Comparison of ENCODE assay signal across 8 mouse cellular contexts in genomic region chr10:80032799-80033480, GRCm38 (mm10). TPM values are rescaled to one million over a fixed set of nuclear protein-coding genes. Genes with fewer than 3 reads are reported as not detected.
DNase-seq lines count a peak whose midpoint lies in the region; ATAC-seq and TF ChIP-seq lines count a peak whose summit lies in the region.

No protein-coding gene starts in this region.

- TF ChIP-seq POLR2A in spleen, adult 2 months (IDR thresholded peaks at IDR 0.05; ENCODE audit: low read depth, low read length), result no peak

- H3K4me1 ChIP-seq in midbrain, embryonic 13.5 days (replicated peaks), result peaks cover 9% of the 10 kb centered on the region
- H3K4me1 ChIP-seq in midbrain, embryonic 14.5 days (ENCODE audit: control insufficient read depth, insufficient read depth, low read length), result no peaks in the 10 kb centered on the region
- H3K4me1 ChIP-seq in liver, embryonic 15.5 days (replicated peaks), result peaks cover 48% of the 10 kb centered on the region
- H3K4me1 ChIP-seq in spleen, adult 2 months (ENCODE audit: control insufficient read depth, insufficient read depth, insufficient read length), result peaks cover 42% of the 10 kb centered on the region

- WGBS in midbrain, embryonic 13.5 days, result 63% methylated on average over 5 of the region's 5 CpGs
- WGBS in midbrain, embryonic 14.5 days, result 72% methylated on average over 5 of the region's 5 CpGs
- WGBS in liver, embryonic 15.5 days (ENCODE audit: insufficient replicate concordance), result 9% methylated on average over 5 of the region's 5 CpGs
- 6% methylated on average over 5 of the region's 5 CpGs for WGBS in spleen, adult 2 months

- no peak overlapping the region for H3K4me2 ChIP-seq in midbrain, embryonic 13.5 days (replicated peaks)
- no peak overlapping the region for H3K4me2 ChIP-seq in midbrain, embryonic 14.5 days (ENCODE audit: low read length)
- H3K4me2 ChIP-seq in liver, embryonic 15.5 days, result no peak overlapping the region

- DNase-seq in midbrain, embryonic 14.5 days, result no peak
- peak; percentile 79 for DNase-seq in adrenal gland, postnatal 10 days
- DNase-seq in heart, postnatal 14 days, result peak; percentile 67 to 68
- DNase-seq in spleen, adult 2 months (ENCODE audit: low read depth in 1 of 2, low spot score in 2 of 2), result peak; percentile 71 to 86
- no peak for DNase-seq in cerebellum, postnatal 4 days (ENCODE audit: low spot score in 2 of 2)
- no peak for DNase-seq in embryo, embryonic 10.5 days (ENCODE audit: low spot score)

- H3K27ac ChIP-seq in midbrain, embryonic 13.5 days, result 0 out of 2 replicates have a peak overlapping the region, but pooled peaks have one; percentile 30
- no peak overlapping the region for H3K27ac ChIP-seq in midbrain, embryonic 14.5 days (replicated peaks; ENCODE audit: low read depth, low read length)
- H3K27ac ChIP-seq in liver, embryonic 15.5 days (replicated peaks), result peak overlapping the region; percentile 55
- H3K27ac ChIP-seq in spleen, adult 2 months (ENCODE audit: insufficient read depth, low read length), result peak overlapping the region; percentile 96

- ATAC-seq in midbrain, embryonic 13.5 days, result no peak
- no peak for ATAC-seq in midbrain, embryonic 14.5 days (ENCODE audit: low FRiP score, low TSS enrichment)
- peak; percentile 57 for ATAC-seq in liver, embryonic 15.5 days (ENCODE audit: insufficient read depth)

- 0 out of 2 replicates have a peak overlapping the region, but pooled peaks have one; percentile 1 for H3K9ac ChIP-seq in midbrain, embryonic 13.5 days (replicated peaks)
- no peak overlapping the region for H3K9ac ChIP-seq in midbrain, embryonic 14.5 days (replicated peaks; ENCODE audit: low read length)
- no peak overlapping the region for H3K9ac ChIP-seq in liver, embryonic 15.5 days

- H3K36me3 ChIP-seq in midbrain, embryonic 13.5 days, result peaks cover 34% of the 10 kb centered on the region
- H3K36me3 ChIP-seq in midbrain, embryonic 14.5 days (ENCODE audit: control insufficient read depth, insufficient read depth, low read length), result peaks cover 39% of the 10 kb centered on the region
- peaks cover 66% of the 10 kb centered on the region for H3K36me3 ChIP-seq in liver, embryonic 15.5 days (replicated peaks)
- peaks cover 61% of the 10 kb centered on the region for H3K36me3 ChIP-seq in spleen, adult 2 months (ENCODE audit: control insufficient read depth, insufficient read depth, low read length)

- H3K4me3 ChIP-seq in midbrain, embryonic 13.5 days (replicated peaks), result no peak overlapping the region
- H3K4me3 ChIP-seq in midbrain, embryonic 14.5 days (replicated peaks; ENCODE audit: low read depth, low read length), result no peak overlapping the region
- H3K4me3 ChIP-seq in liver, embryonic 15.5 days (replicated peaks), result no peak overlapping the region
- H3K4me3 ChIP-seq in spleen, adult 2 months (ENCODE audit: extremely low read depth, insufficient read depth, insufficient read length), result no peak overlapping the region

- no peaks in the 10 kb centered on the region for H3K9me3 ChIP-seq in midbrain, embryonic 13.5 days
- no peaks in the 10 kb centered on the region for H3K9me3 ChIP-seq in midbrain, embryonic 14.5 days (ENCODE audit: control insufficient read depth, low read length)
- H3K9me3 ChIP-seq in liver, embryonic 15.5 days (replicated peaks), result no peaks in the 10 kb centered on the region

- intact Hi-C loops in heart, postnatal 14 days (cut with DNase I), result loop anchor here (5.0 kb wide), 1 partner anchor 79 kb away; no protein-coding TSS in a partner anchor

- H3K27me3 ChIP-seq in midbrain, embryonic 13.5 days, result no peaks in the 10 kb centered on the region
- no peaks in the 10 kb centered on the region for H3K27me3 ChIP-seq in midbrain, embryonic 14.5 days (ENCODE audit: control insufficient read depth, insufficient read depth, low read length)
- no peaks in the 10 kb centered on the region for H3K27me3 ChIP-seq in liver, embryonic 15.5 days
- no peaks in the 10 kb centered on the region for H3K27me3 ChIP-seq in spleen, adult 2 months (ENCODE audit: control insufficient read depth, insufficient read depth, low read length)

- no peak for TF ChIP-seq CTCF in spleen, adult 2 months (IDR thresholded peaks at IDR 0.05; ENCODE audit: extremely low read depth, insufficient read depth, insufficient read length, insufficient replicate concordance)

RNA-seq across cellular contexts. Expression of gene Polr2e, which starts 6.7 kb away (rescaled TPM):
- polyA plus RNA-seq in midbrain, embryonic 13.5 days (2015; fragmentation: Nextera tagmentation; extraction: Ambion mirVana), result 159 and 174 TPM in 2 replicates
- 157 and 167 TPM in 2 replicates for polyA plus RNA-seq in midbrain, embryonic 14.5 days (2014; fragmentation: Nextera tagmentation; extraction: Ambion mirVana)
- 100 to 1,000 TPM in 1 of 2 experiments, 10 to 100 TPM in 1; 96.5 to 102 TPM for total RNA-seq in adrenal gland, postnatal 10 days (2021)
- total RNA-seq in heart, postnatal 14 days (2021), result 10 to 100 TPM; 68.6 to 73.5 TPM
- polyA plus RNA-seq in liver, embryonic 15.5 days (2015; fragmentation: Nextera tagmentation; extraction: Ambion mirVana), result 81.3 and 84.4 TPM in 2 replicates
- polyA plus RNA-seq in spleen, adult 2 months (2012; rRNA removed), result 139 and 182 TPM in 2 replicates

RNA-seq across cellular contexts. Expression of gene Gpx4, which starts 14.0 kb away (rescaled TPM):
- 498 and 532 TPM in 2 replicates for polyA plus RNA-seq in midbrain, embryonic 13.5 days (2015; fragmentation: Nextera tagmentation; extraction: Ambion mirVana)
- polyA plus RNA-seq in midbrain, embryonic 14.5 days (2014; fragmentation: Nextera tagmentation; extraction: Ambion mirVana), result 508 and 543 TPM in 2 replicates
- total RNA-seq in adrenal gland, postnatal 10 days (2021), result 1,000 to 10,000 TPM; 1,132 to 1,146 TPM
- total RNA-seq in heart, postnatal 14 days (2021), result 100 to 1,000 TPM; 636 to 681 TPM
- 603 and 658 TPM in 2 replicates for polyA plus RNA-seq in liver, embryonic 15.5 days (2015; fragmentation: Nextera tagmentation; extraction: Ambion mirVana)
- 238 and 259 TPM in 2 replicates for polyA plus RNA-seq in spleen, adult 2 months (2012; rRNA removed)

RNA-seq across cellular contexts. Expression of gene Arhgap45, which starts 16.5 kb away (rescaled TPM):
- 1.5 and 1.6 TPM in 2 replicates for polyA plus RNA-seq in midbrain, embryonic 13.5 days (2015; fragmentation: Nextera tagmentation; extraction: Ambion mirVana)
- polyA plus RNA-seq in midbrain, embryonic 14.5 days (2014; fragmentation: Nextera tagmentation; extraction: Ambion mirVana), result 0.39 and 1.4 TPM in 2 replicates
- 10 to 100 TPM; 11.9 to 12.7 TPM for total RNA-seq in adrenal gland, postnatal 10 days (2021)
- 10 to 100 TPM in 1 of 2 experiments, 1 to 10 TPM in 1; 4.9 to 11.3 TPM for total RNA-seq in heart, postnatal 14 days (2021)
- 15.7 and 18.2 TPM in 2 replicates for polyA plus RNA-seq in liver, embryonic 15.5 days (2015; fragmentation: Nextera tagmentation; extraction: Ambion mirVana)
- 492 and 574 TPM in 2 replicates for polyA plus RNA-seq in spleen, adult 2 months (2012; rRNA removed)

RNA-seq across cellular contexts. Expression of gene Abca7, which starts 36.6 kb away (rescaled TPM):
- polyA plus RNA-seq in midbrain, embryonic 13.5 days (2015; fragmentation: Nextera tagmentation; extraction: Ambion mirVana), result 5.4 and 5.8 TPM in 2 replicates
- 3.7 and 4.1 TPM in 2 replicates for polyA plus RNA-seq in midbrain, embryonic 14.5 days (2014; fragmentation: Nextera tagmentation; extraction: Ambion mirVana)
- 10 to 100 TPM; 16.0 to 19.8 TPM for total RNA-seq in adrenal gland, postnatal 10 days (2021)
- total RNA-seq in heart, postnatal 14 days (2021), result 1 to 10 TPM; 7.0 to 8.5 TPM
- 7.5 and 9.0 TPM in 2 replicates for polyA plus RNA-seq in liver, embryonic 15.5 days (2015; fragmentation: Nextera tagmentation; extraction: Ambion mirVana)
- 50.4 and 64.5 TPM in 2 replicates for polyA plus RNA-seq in spleen, adult 2 months (2012; rRNA removed)

RNA-seq across cellular contexts. Expression of gene Cnn2, which starts 44.6 kb away (rescaled TPM):
- polyA plus RNA-seq in midbrain, embryonic 13.5 days (2015; fragmentation: Nextera tagmentation; extraction: Ambion mirVana), result 29.5 and 37.1 TPM in 2 replicates
- polyA plus RNA-seq in midbrain, embryonic 14.5 days (2014; fragmentation: Nextera tagmentation; extraction: Ambion mirVana), result 10.9 and 35.0 TPM in 2 replicates
- 10 to 100 TPM; 46.8 to 57.8 TPM for total RNA-seq in adrenal gland, postnatal 10 days (2021)
- total RNA-seq in heart, postnatal 14 days (2021), result 10 to 100 TPM; 36.2 to 45.9 TPM
- 44.5 and 45.5 TPM in 2 replicates for polyA plus RNA-seq in liver, embryonic 15.5 days (2015; fragmentation: Nextera tagmentation; extraction: Ambion mirVana)
- 297 and 409 TPM in 2 replicates for polyA plus RNA-seq in spleen, adult 2 months (2012; rRNA removed)

Comparison
In these comparisons a context has a peak if more than half of its experiments do, and no peak if none do; other contexts are left out.
1. DNase-seq: peak in adrenal gland, postnatal 10 days (single experiment), heart, postnatal 14 days (2 of 2) and spleen, adult 2 months (2 of 2); none in midbrain, embryonic 14.5 days (single experiment), cerebellum, postnatal 4 days (0 of 2) and embryo, embryonic 10.5 days (single experiment).
2. RNA of gene Arhgap45, which starts 16.5 kb away (polyA plus RNA-seq): 492 to 574 TPM in spleen, adult 2 months; 15.7 to 18.2 TPM in liver, embryonic 15.5 days, 1.5 to 1.6 TPM in midbrain, embryonic 13.5 days and 0.39 to 1.4 TPM in midbrain, embryonic 14.5 days; every median in the first group is over 10 times any median in the second.